Mouse (Mus musculus): ENCODE measurements around the gene Sec1. TPM values are rescaled to one million over a fixed set of nuclear protein-coding genes. Genes with fewer than 3 reads are reported as not detected.
A peak's percentile ranks its signal among the peaks of the same experiment; 100 is the strongest.

Sec1 gene
- polyA plus RNA-seq, 1 experiment from 2014 or later: 0.27 TPM

DNA sequence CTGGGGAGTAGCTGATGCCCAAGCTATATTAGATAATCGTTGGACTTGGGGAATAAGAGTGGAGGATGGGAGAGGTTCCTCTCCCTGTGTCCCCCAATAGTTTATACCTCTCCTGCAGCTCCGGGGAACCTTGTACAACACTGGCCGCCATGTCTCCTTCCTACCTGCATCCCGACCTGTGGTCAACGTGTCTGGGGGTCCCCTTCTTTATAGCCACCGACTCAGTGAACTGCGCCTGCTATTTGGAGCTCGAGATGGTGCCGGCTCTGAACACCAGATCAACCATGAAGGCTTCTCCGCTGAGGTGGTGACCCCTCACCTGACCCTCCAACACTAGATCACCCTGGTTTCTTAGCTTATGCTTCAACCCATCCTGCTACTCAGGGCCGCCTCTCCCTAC, 8.1 kb upstream of the Sec1 start:
- H3K4me3 ChIP-seq (ENCODE audit: low read depth, low read length): no peak overlapping the region
- ATAC-seq (replicated peaks; ENCODE audit: insufficient number of reproducible peaks, low FRiP score, low TSS enrichment, low read depth) (no peak), DNase-seq (ENCODE audit: low spot score) (no peak)
- 92% methylated on average over 11 of the region's 11 CpGs for WGBS
- H3K27me3 ChIP-seq (ENCODE audit: control insufficient read depth, insufficient read depth, low read length): peaks cover 19% of the 10 kb centered on the region
- no peaks in the 10 kb centered on the region for H3K36me3 ChIP-seq (replicated peaks; ENCODE audit: control insufficient read depth, insufficient read depth, low read depth, low read length)
- peaks cover 10% of the 10 kb centered on the region for H3K4me1 ChIP-seq (ENCODE audit: control insufficient read depth, insufficient read depth, low read length)
- no peak overlapping the region for H3K9ac ChIP-seq (replicated peaks; ENCODE audit: low read length)
- no peaks in the 10 kb centered on the region for H3K9me3 ChIP-seq (replicated peaks; ENCODE audit: control insufficient read depth, low read length)
- no peak overlapping the region for H3K4me2 ChIP-seq (ENCODE audit: low read depth, low read length)
- no peak overlapping the region for H3K27ac ChIP-seq (replicated peaks; ENCODE audit: low read depth, low read length)

DNA sequence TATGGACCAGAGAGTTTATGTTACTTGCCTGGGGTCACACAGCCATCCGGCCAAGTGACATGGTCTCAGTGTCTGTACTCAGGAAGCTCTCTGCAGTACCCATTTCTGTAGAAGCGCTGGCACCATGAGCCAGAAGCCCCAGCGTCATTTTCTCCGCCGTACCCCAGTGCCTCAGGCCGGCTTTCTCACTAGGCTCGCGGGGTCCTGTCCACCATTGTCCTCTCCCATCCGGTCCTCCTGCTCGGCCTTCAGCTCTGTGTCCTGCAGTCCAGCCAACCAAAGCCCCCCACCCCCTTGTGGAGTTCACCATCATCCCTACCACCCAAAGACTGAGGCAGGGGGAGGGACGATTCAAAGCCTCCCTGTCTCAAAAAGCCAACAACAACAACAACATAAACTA, 7.4 kb upstream of the Sec1 start:
- H3K27ac ChIP-seq (replicated peaks; ENCODE audit: low read depth, low read length): no peak overlapping the region
- ATAC-seq (replicated peaks; ENCODE audit: insufficient number of reproducible peaks, low FRiP score, low TSS enrichment, low read depth): no peak
- H3K36me3 ChIP-seq (replicated peaks; ENCODE audit: control insufficient read depth, insufficient read depth, low read depth, low read length): no peaks in the 10 kb centered on the region
- H3K4me3 ChIP-seq (ENCODE audit: low read depth, low read length): no peak overlapping the region
- no peaks in the 10 kb centered on the region for H3K9me3 ChIP-seq (replicated peaks; ENCODE audit: control insufficient read depth, low read length)
- DNase-seq (ENCODE audit: low spot score): no peak
- H3K4me1 ChIP-seq (ENCODE audit: control insufficient read depth, insufficient read depth, low read length): peaks cover 7% of the 10 kb centered on the region
- H3K4me2 ChIP-seq (ENCODE audit: low read depth, low read length): no peak overlapping the region
- 80% methylated on average over 11 of the region's 11 CpGs for WGBS
- no peak overlapping the region for H3K9ac ChIP-seq (replicated peaks; ENCODE audit: low read length)
- H3K27me3 ChIP-seq (ENCODE audit: control insufficient read depth, insufficient read depth, low read length): peaks cover 19% of the 10 kb centered on the region

DNA sequence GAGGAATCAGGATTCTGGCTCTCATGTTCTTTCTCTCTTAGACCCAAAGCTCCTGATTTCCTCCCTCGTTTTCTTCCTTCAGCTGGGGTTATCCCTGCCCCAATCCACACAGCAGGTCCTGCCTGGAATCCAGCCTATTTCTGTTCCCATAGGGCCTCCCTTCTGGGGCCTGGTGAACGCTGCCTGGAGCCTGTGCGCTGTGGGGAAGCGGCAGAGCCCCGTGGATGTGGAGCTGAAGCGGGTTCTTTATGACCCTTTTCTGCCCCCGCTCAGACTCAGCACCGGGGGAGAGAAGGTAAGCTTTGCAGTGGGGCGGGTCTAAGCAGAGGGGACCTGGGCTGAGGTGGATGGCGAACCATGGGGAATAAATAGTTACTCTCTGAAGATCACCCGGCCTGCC, 6.9 kb upstream of the Sec1 start:
- 31% methylated on average over 11 of the region's 11 CpGs for WGBS
- ATAC-seq (replicated peaks; ENCODE audit: insufficient number of reproducible peaks, low FRiP score, low TSS enrichment, low read depth): no peak
- Histone ChIP-seq H3K27me3 (ENCODE audit: control insufficient read depth, insufficient read depth, low read length) (peaks cover 19% of the 10 kb centered on the region), H3K4me3 (ENCODE audit: low read depth, low read length) (0 out of 2 replicates have a peak overlapping the region, but pooled peaks have one; percentile 17), H3K36me3 (replicated peaks; ENCODE audit: control insufficient read depth, insufficient read depth, low read depth, low read length) (no peaks in the 10 kb centered on the region), H3K4me1 (ENCODE audit: control insufficient read depth, insufficient read depth, low read length) (peaks cover 7% of the 10 kb centered on the region), H3K27ac (replicated peaks; ENCODE audit: low read depth, low read length) (no peak overlapping the region), H3K9me3 (replicated peaks; ENCODE audit: control insufficient read depth, low read length) (no peaks in the 10 kb centered on the region), H3K4me2 (ENCODE audit: low read depth, low read length) (peak overlapping the region; percentile 25), H3K9ac (replicated peaks; ENCODE audit: low read length) (peak overlapping the region; percentile 41; the same call in 1 of the 2 replicates)
- DNase-seq (ENCODE audit: low spot score): no peak

DNA sequence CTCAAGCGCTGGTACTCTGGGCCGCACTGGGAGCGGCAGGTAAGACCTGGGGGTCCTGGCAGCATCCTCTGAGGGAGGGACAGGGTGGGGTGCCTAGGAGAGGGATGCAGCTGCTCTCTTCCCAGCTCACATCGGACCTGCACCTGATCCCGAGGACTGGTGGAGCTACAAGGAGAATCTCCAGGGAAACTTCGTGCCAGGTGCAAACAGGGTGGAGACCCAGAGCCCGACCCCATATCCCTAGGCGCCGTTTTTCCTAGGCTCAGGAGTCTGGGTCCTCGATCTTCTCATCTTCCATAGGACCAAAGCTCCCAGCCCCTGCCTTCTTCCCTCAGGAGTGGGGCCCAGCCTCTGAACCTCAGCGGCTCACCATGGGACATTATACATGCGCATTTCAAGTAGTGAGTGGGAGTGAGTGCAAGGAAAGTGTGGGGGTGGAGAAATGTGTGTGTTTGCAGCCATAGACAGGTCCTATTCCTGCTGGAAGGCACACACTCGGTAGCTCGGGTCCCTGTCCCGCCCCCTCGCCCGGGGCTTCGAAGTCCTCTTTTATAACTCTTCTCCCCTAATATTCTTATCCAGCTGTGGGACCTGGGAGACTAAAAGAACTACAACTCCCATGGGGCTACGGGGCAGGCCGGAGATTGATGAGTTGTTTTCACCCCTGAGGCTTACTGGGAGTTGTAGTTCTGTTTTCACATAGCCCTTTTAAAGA, 6.3 kb upstream of the Sec1 start:
- DNase-seq (ENCODE audit: low spot score) (peak; percentile 90), ATAC-seq (replicated peaks; ENCODE audit: insufficient number of reproducible peaks, low FRiP score, low TSS enrichment, low read depth) (no peak)
- H3K9ac ChIP-seq (replicated peaks; ENCODE audit: low read length): peak overlapping the region; percentile 51
- H3K4me3 ChIP-seq (ENCODE audit: low read depth, low read length): peak overlapping the region; percentile 31
- H3K27me3 ChIP-seq (ENCODE audit: control insufficient read depth, insufficient read depth, low read length): peaks cover 19% of the 10 kb centered on the region
- peak overlapping the region; percentile 72 for H3K4me2 ChIP-seq (ENCODE audit: low read depth, low read length)
- peaks cover 7% of the 10 kb centered on the region for H3K4me1 ChIP-seq (ENCODE audit: control insufficient read depth, insufficient read depth, low read length)
- H3K27ac ChIP-seq (replicated peaks; ENCODE audit: low read depth, low read length): no peak overlapping the region
- H3K9me3 ChIP-seq (replicated peaks; ENCODE audit: control insufficient read depth, low read length): no peaks in the 10 kb centered on the region
- H3K36me3 ChIP-seq (replicated peaks; ENCODE audit: control insufficient read depth, insufficient read depth, low read depth, low read length): no peaks in the 10 kb centered on the region
- WGBS: 1% methylated on average over 20 of the region's 20 CpGs

DNA sequence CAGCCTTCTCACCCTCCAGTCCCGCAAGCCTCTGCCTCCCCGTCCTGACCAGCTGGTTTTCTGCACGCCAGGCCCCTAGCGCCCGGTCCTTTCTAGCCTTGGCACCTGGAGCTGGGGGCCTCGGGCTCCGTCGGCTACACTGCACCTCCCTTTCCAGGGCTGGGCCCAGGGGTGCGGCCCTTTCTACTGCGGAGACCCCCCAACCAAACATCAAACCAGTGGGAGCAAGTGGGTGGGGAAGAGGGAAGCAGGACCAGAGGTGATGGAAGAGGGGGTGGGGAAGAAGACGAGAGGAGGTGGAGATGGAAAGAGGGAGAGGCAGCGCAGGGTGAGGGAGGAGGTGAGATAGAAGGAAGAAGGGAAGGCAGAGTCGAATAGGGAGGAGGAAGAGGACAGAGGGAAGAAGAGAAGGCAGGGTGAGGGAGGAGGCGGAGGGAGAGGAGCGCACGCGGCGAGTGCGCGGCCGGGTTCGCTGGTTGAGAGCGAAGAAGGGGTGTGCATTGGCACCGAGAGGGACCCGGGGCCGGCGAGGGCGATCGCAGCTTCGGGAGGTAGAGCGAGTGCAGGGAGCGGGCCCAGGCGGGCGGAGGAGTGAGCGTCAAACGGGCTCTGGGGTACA, 5.4 kb upstream of the Sec1 start, which contains the start of gene Car11:
Car11 (plus strand) TSS at position 321 of the 619 bp plus-strand sequence.
- peaks cover 19% of the 10 kb centered on the region for H3K27me3 ChIP-seq (ENCODE audit: control insufficient read depth, insufficient read depth, low read length)
- H3K9ac ChIP-seq (replicated peaks; ENCODE audit: low read length): peak within 1 kb of the TSS; percentile 51
- peaks cover 7% of the 10 kb centered on the region for H3K4me1 ChIP-seq (ENCODE audit: control insufficient read depth, insufficient read depth, low read length)
- H3K9me3 ChIP-seq (replicated peaks; ENCODE audit: control insufficient read depth, low read length): no peaks in the 10 kb centered on the region
- H3K4me2 ChIP-seq (ENCODE audit: low read depth, low read length): peak within 1 kb of the TSS; percentile 72
- H3K36me3 ChIP-seq (replicated peaks; ENCODE audit: control insufficient read depth, insufficient read depth, low read depth, low read length): no peaks in the 10 kb centered on the region
- 1% methylated on average over 35 of the region's 36 CpGs for WGBS
- DNase-seq (ENCODE audit: low spot score) (no peak), ATAC-seq (replicated peaks; ENCODE audit: insufficient number of reproducible peaks, low FRiP score, low TSS enrichment, low read depth) (no peak)
- H3K4me3 ChIP-seq (ENCODE audit: low read depth, low read length): peak within 1 kb of the TSS; percentile 31
- no peak within 1 kb of the TSS for H3K27ac ChIP-seq (replicated peaks; ENCODE audit: low read depth, low read length)

DNA sequence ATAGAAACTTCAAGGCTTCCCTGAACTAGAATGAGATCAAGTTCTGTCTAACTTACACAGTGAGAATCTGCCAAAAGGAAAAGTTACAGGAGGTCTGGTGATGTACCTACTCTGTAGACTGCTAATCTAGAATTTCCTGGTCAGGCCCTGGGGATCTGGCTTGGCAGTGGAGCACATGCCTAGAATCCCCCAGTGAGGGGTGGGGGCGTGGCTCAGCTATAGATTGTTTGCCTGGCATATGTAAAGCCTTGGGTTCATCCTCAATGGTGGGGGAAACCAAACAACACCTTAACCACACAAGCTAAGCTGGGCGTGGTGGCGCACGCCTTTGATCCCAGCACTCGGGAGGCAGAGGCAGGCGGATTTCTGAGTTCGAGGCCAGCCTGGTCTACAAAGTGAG, 3.7 kb upstream of the Sec1 start:
- DNase-seq (ENCODE audit: low spot score) (no peak), ATAC-seq (replicated peaks; ENCODE audit: insufficient number of reproducible peaks, low FRiP score, low TSS enrichment, low read depth) (no peak)
- H3K36me3 ChIP-seq (replicated peaks; ENCODE audit: control insufficient read depth, insufficient read depth, low read depth, low read length): no peaks in the 10 kb centered on the region
- peaks cover 3% of the 10 kb centered on the region; the same call in 1 of the 2 replicates for H3K4me1 ChIP-seq (ENCODE audit: control insufficient read depth, insufficient read depth, low read length)
- no peak overlapping the region for H3K4me2 ChIP-seq (ENCODE audit: low read depth, low read length)
- no peak overlapping the region for H3K9ac ChIP-seq (replicated peaks; ENCODE audit: low read length)
- H3K27me3 ChIP-seq (ENCODE audit: control insufficient read depth, insufficient read depth, low read length): peaks cover 19% of the 10 kb centered on the region
- 85% methylated on average over 7 of the region's 7 CpGs for WGBS
- no peak overlapping the region for H3K27ac ChIP-seq (replicated peaks; ENCODE audit: low read depth, low read length)
- no peak overlapping the region for H3K4me3 ChIP-seq (ENCODE audit: low read depth, low read length)
- H3K9me3 ChIP-seq (replicated peaks; ENCODE audit: control insufficient read depth, low read length): no peaks in the 10 kb centered on the region

DNA sequence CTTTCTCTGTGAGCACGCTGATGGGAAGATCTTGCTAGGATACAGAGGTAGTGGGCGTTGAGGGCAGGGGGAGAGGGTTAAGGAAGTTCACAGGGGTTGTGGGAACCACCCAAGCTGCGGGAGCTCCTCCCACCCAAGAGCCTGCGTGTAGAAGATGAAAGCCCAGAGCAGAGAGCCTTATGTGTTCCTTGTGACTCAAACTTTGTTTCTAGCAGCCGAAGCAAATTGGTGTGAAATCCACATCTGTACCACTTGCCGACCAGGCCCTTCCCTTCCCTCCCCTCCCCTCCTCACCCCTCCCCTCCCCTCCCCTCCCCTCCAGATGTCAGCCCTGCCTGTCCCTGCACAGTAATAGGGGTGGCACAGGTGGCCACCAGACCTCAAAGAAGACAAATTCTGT, 896 bp upstream of the Sec1 start:
- Histone ChIP-seq H3K4me3 (ENCODE audit: low read depth, low read length) (no peak overlapping the region), H3K27me3 (ENCODE audit: control insufficient read depth, insufficient read depth, low read length) (peaks cover 14% of the 10 kb centered on the region), H3K27ac (replicated peaks; ENCODE audit: low read depth, low read length) (0 out of 2 replicates have a peak overlapping the region, but pooled peaks have one; percentile 49), H3K9me3 (replicated peaks; ENCODE audit: control insufficient read depth, low read length) (no peaks in the 10 kb centered on the region), H3K4me1 (ENCODE audit: control insufficient read depth, insufficient read depth, low read length) (no peaks in the 10 kb centered on the region), H3K36me3 (replicated peaks; ENCODE audit: control insufficient read depth, insufficient read depth, low read depth, low read length) (no peaks in the 10 kb centered on the region), H3K9ac (replicated peaks; ENCODE audit: low read length) (no peak overlapping the region), H3K4me2 (ENCODE audit: low read depth, low read length) (no peak overlapping the region; the same call in 1 of the 2 replicates)
- 21% methylated on average over 6 of the region's 6 CpGs for WGBS
- ATAC-seq (replicated peaks; ENCODE audit: insufficient number of reproducible peaks, low FRiP score, low TSS enrichment, low read depth) (peak; percentile 30; the same call in 1 of the 2 replicates), DNase-seq (ENCODE audit: low spot score) (peak; percentile 68)

DNA sequence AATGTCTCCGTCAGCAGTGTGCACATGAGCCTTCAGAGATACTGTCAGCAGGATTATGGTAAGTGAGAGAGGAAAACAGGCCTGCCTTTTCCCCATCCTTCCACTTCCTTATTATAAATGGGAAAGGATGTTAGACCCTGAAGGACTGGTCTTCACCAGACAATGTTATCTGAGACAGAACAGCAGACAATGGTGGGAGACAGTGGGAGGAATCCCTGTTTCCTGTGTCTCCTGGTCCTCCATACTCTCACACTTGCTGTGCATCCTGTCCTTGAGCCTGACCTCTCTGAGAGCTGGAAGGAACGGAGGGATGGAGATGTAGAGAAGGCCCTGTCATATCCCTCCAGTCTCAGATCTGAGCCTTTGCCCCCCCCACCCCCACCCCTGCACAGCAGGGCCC, 1.8 kb downstream of the Sec1 start:
- no peaks in the 10 kb centered on the region for H3K9me3 ChIP-seq (replicated peaks; ENCODE audit: control insufficient read depth, low read length)
- WGBS: 69% methylated on average over 2 of the region's 2 CpGs
- H3K4me1 ChIP-seq (ENCODE audit: control insufficient read depth, insufficient read depth, low read length): no peaks in the 10 kb centered on the region
- ATAC-seq (replicated peaks; ENCODE audit: insufficient number of reproducible peaks, low FRiP score, low TSS enrichment, low read depth) (no peak), DNase-seq (ENCODE audit: low spot score) (no peak)
- no peak overlapping the region for H3K27ac ChIP-seq (replicated peaks; ENCODE audit: low read depth, low read length)
- H3K27me3 ChIP-seq (ENCODE audit: control insufficient read depth, insufficient read depth, low read length): no peaks in the 10 kb centered on the region
- H3K4me3 ChIP-seq (ENCODE audit: low read depth, low read length): no peak overlapping the region
- H3K36me3 ChIP-seq (replicated peaks; ENCODE audit: control insufficient read depth, insufficient read depth, low read depth, low read length): no peaks in the 10 kb centered on the region
- H3K9ac ChIP-seq (replicated peaks; ENCODE audit: low read length): no peak overlapping the region
- no peak overlapping the region for H3K4me2 ChIP-seq (ENCODE audit: low read depth, low read length)

Measured in embryonic facial prominence, embryonic 11.5 days (tissue).